Mouse (Mus musculus) regulatory T cell (primary cell): ENCODE measurements around the gene Reg3d.
"Not testable (repeated sequence)": the region's sequence is repeated elsewhere in the genome, so short reads cannot be mapped to it uniquely, and the experiment has no call there.

ENCODE experiments used
- in situ Hi-C: fragments of 300-600 bp; cut with MboI, MseI; formaldehyde crosslinking; loops from one replicate; pipeline ENCODE4 v1.15.1; 2025; ENCODE audit warnings: high pct_unique_total_duplicates

The Reg3d gene

GRCm38 (mm10) chr6:78378765-78379164 is at the start of gene Reg3d:
Gene Reg3d (minus strand): TSS chr6:78378865.
- in situ Hi-C loops = no loop called here

- in situ Hi-C loops = no loop called here
Observed at GRCm38 (mm10) chr6:78425497-78425896, 46.8 kb upstream of the Reg3d start.

GRCm38 (mm10) chr6:78422411-78422810 is 43.7 kb upstream of the Reg3d start, which contains the start of gene Reg1:
Gene Reg1 (plus strand): TSS chr6:78422711.
- in situ Hi-C loops = not testable (repeated sequence)

GRCm38 (mm10) chr6:78395323-78395722 is 16.7 kb upstream of the Reg3d start, which contains the start of gene Reg2:
Gene Reg2 (plus strand): TSS chr6:78395623.
- in situ Hi-C loops = not testable (repeated sequence)

GRCm38 (mm10) chr6:78385609-78386008 is 6.9 kb upstream of the Reg3d start:
- in situ Hi-C loops = no loop called here

- in situ Hi-C loops = no loop called here
Observed at GRCm38 (mm10) chr6:78380409-78380808, 1.7 kb upstream of the Reg3d start, which contains the start of gene Reg3a. Gene Reg3a (plus strand): TSS chr6:78380709.

GRCm38 (mm10) chr6:78370357-78370756 is 8.3 kb downstream of the Reg3d start, which contains the start of gene Reg3b:
Gene Reg3b (plus strand): TSS chr6:78370657.
- in situ Hi-C loops = no loop called here

GRCm38 (mm10) chr6:78361971-78362563 is 16.6 kb downstream of the Reg3d start:
- in situ Hi-C loops = no loop called here

GRCm38 (mm10) chr6:78341689-78342088 is 37.0 kb downstream of the Reg3d start:
- in situ Hi-C loops = no loop called here

GRCm38 (mm10) chr6:78340296-78340695 is 38.4 kb downstream of the Reg3d start:
- in situ Hi-C loops = no loop called here

GRCm38 (mm10) chr6:78331919-78332569 is 46.6 kb downstream of the Reg3d start:
- in situ Hi-C loops = no loop called here

- in situ Hi-C loops = no loop called here
Observed at GRCm38 (mm10) chr6:78329166-78329565, 49.5 kb downstream of the Reg3d start.

GRCm38 (mm10) chr6:78327798-78328197 is 50.9 kb downstream of the Reg3d start:
- in situ Hi-C loops = no loop called here
